Mouse (Mus musculus): ENCODE data around the gene Hoxd9.

DNA sequence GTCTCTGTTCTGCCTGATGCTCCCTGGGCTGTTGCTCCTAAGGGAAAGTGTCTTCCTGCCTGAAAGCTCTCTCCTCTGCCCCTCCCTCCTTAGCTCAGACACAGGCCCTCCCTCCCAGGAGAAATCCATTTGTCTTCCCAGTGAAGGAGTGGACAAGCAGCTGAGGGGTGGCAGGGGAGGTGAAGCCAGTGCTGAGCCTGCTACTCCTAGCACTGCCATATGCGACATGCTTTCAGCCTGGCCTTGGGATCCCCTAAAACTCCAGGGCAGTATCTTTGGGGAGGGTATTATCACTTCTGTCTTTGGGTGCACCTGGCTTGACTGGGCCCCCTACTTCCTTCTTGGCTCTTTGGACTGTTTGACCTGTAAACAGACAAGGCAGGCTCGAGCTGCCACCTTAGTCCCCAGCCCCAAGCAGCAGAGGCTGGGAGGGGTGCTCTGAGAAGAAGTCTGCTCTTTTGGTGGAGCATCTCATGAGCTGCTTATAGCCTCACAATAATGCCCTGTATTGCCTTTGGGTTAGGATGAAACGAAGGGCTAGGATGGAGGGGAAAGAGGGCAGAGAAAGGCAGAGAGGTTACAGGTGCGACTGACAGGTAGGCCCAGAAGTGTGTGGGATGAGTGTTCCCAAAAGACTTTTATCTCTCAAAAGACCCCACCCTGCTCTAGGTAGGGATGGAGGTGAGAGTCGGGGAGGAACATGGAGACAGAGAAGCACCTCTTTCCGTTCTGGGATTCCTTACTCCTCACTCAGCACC lies 48.2 kb downstream of the Hoxd9 start:
- TF ChIP-seq CTCF (IDR thresholded peaks at IDR 0.05; ENCODE audit: borderline replicate concordance, insufficient read depth, low read length) (no peak), POLR2A (IDR thresholded peaks at IDR 0.05; ENCODE audit: low read depth, low read length) (no peak)

Measured in embryonic fibroblast, embryonic 13.5 days (primary cell).